Mouse (Mus musculus): Measurements from ENCODE around the gene Mtmr12. TPM values are rescaled to one million over a fixed set of nuclear protein-coding genes. Genes with fewer than 3 reads are reported as not detected.

Mtmr12 gene
- polyA plus RNA-seq, 1 experiment, result 24.7 TPM

- H3K36me3 ChIP-seq (ENCODE audit: control insufficient read depth, insufficient read depth, low read length), result no peaks in the 10 kb centered on the region
- no peak for TF ChIP-seq CTCF (IDR thresholded peaks at IDR 0.05; ENCODE audit: extremely low read depth, insufficient read length, insufficient replicate concordance, low read depth, low read length)
- TF ChIP-seq POLR2A (IDR thresholded peaks at IDR 0.05; ENCODE audit: low read depth, low read length), result no peak
- H3K4me3 ChIP-seq (ENCODE audit: low read depth, low read length), result peak overlapping the region; percentile 89
- H3K27me3 ChIP-seq (ENCODE audit: control insufficient read depth, insufficient read depth, low read length), result no peaks in the 10 kb centered on the region
- peaks cover 25% of the 10 kb centered on the region; the same call in 1 of the 2 replicates for H3K4me1 ChIP-seq (ENCODE audit: control insufficient read depth, insufficient read depth, insufficient read length, low read length)
- peak overlapping the region; percentile 90 for H3K27ac ChIP-seq (ENCODE audit: insufficient read depth, low read depth, low read length)
- WGBS, result under 1% methylated on average over 67 of the region's 73 CpGs
Observed at GRCm38 (mm10) chr15:12205160-12205901, 503 bp downstream of the Mtmr12 start.

GRCm38 (mm10) chr15:12205902-12206645 lies 1.2 kb downstream of the Mtmr12 start:
- Histone ChIP-seq H3K4me3 (ENCODE audit: low read depth, low read length) (peak overlapping the region; percentile 89; the same call in 1 of the 2 replicates), H3K4me1 (ENCODE audit: control insufficient read depth, insufficient read depth, insufficient read length, low read length) (peaks cover 25% of the 10 kb centered on the region; the same call in 1 of the 2 replicates), H3K27me3 (ENCODE audit: control insufficient read depth, insufficient read depth, low read length) (no peaks in the 10 kb centered on the region), H3K27ac (ENCODE audit: insufficient read depth, low read depth, low read length) (peak overlapping the region; percentile 90), H3K36me3 (ENCODE audit: control insufficient read depth, insufficient read depth, low read length) (no peaks in the 10 kb centered on the region)
- no peak for TF ChIP-seq POLR2A (IDR thresholded peaks at IDR 0.05; ENCODE audit: low read depth, low read length)
- TF ChIP-seq CTCF (IDR thresholded peaks at IDR 0.05; ENCODE audit: extremely low read depth, insufficient read length, insufficient replicate concordance, low read depth, low read length), result no peak
- WGBS, result 7% methylated on average over 14 of the region's 14 CpGs

- no peak overlapping the region for H3K4me3 ChIP-seq (ENCODE audit: low read depth, low read length)
- H3K27ac ChIP-seq (ENCODE audit: insufficient read depth, low read depth, low read length), result peak overlapping the region; percentile 90
- 33% methylated on average over 7 of the region's 7 CpGs for WGBS
Observed at GRCm38 (mm10) chr15:12206646-12207222, 1.9 kb downstream of the Mtmr12 start.

GRCm38 (mm10) chr15:12207556-12208090 lies 2.8 kb downstream of the Mtmr12 start:
- H3K27me3 ChIP-seq (ENCODE audit: control insufficient read depth, insufficient read depth, low read length), result no peaks in the 10 kb centered on the region
- WGBS, result 21% methylated on average over 6 of the region's 6 CpGs
- H3K36me3 ChIP-seq (ENCODE audit: control insufficient read depth, insufficient read depth, low read length), result 0 out of 2 replicates have a peak, but pooled peaks cover 1% of the 10 kb centered on the region
- H3K4me1 ChIP-seq (ENCODE audit: control insufficient read depth, insufficient read depth, insufficient read length, low read length), result peaks cover 28% of the 10 kb centered on the region
- no peak overlapping the region for H3K4me3 ChIP-seq (ENCODE audit: low read depth, low read length)
- peak overlapping the region; percentile 90 for H3K27ac ChIP-seq (ENCODE audit: insufficient read depth, low read depth, low read length)
- TF ChIP-seq CTCF (IDR thresholded peaks at IDR 0.05; ENCODE audit: extremely low read depth, insufficient read length, insufficient replicate concordance, low read depth, low read length) (no peak), POLR2A (IDR thresholded peaks at IDR 0.05; ENCODE audit: low read depth, low read length) (no peak)

More at GRCm38 (mm10) chr15:12206646-12207222, 1.9 kb downstream of the Mtmr12 start:
- Histone ChIP-seq H3K4me1 (ENCODE audit: control insufficient read depth, insufficient read depth, insufficient read length, low read length) (peaks cover 28% of the 10 kb centered on the region), H3K36me3 (ENCODE audit: control insufficient read depth, insufficient read depth, low read length) (0 out of 2 replicates have a peak, but pooled peaks cover 1% of the 10 kb centered on the region), H3K27me3 (ENCODE audit: control insufficient read depth, insufficient read depth, low read length) (no peaks in the 10 kb centered on the region)
- TF ChIP-seq CTCF (IDR thresholded peaks at IDR 0.05; ENCODE audit: extremely low read depth, insufficient read length, insufficient replicate concordance, low read depth, low read length), result no peak
- no peak for TF ChIP-seq POLR2A (IDR thresholded peaks at IDR 0.05; ENCODE audit: low read depth, low read length)

- H3K4me1 ChIP-seq (ENCODE audit: control insufficient read depth, insufficient read depth, insufficient read length, low read length), result peaks cover 29% of the 10 kb centered on the region
- TF ChIP-seq POLR2A (IDR thresholded peaks at IDR 0.05; ENCODE audit: low read depth, low read length) (no peak), CTCF (IDR thresholded peaks at IDR 0.05; ENCODE audit: extremely low read depth, insufficient read length, insufficient replicate concordance, low read depth, low read length) (no peak)
- 0 out of 2 replicates have a peak, but pooled peaks cover 4% of the 10 kb centered on the region for H3K36me3 ChIP-seq (ENCODE audit: control insufficient read depth, insufficient read depth, low read length)
- WGBS, result 79% methylated on average over 8 of the region's 8 CpGs
- no peak overlapping the region for H3K4me3 ChIP-seq (ENCODE audit: low read depth, low read length)
- no peak overlapping the region for H3K27ac ChIP-seq (ENCODE audit: insufficient read depth, low read depth, low read length)
- H3K27me3 ChIP-seq (ENCODE audit: control insufficient read depth, insufficient read depth, low read length), result no peaks in the 10 kb centered on the region
Observed at GRCm38 (mm10) chr15:12211577-12211976, 6.7 kb downstream of the Mtmr12 start.

GRCm38 (mm10) chr15:12212266-12212665 lies 7.4 kb downstream of the Mtmr12 start:
- no peaks in the 10 kb centered on the region for H3K27me3 ChIP-seq (ENCODE audit: control insufficient read depth, insufficient read depth, low read length)
- no peak for TF ChIP-seq POLR2A (IDR thresholded peaks at IDR 0.05; ENCODE audit: low read depth, low read length)
- no peak for TF ChIP-seq CTCF (IDR thresholded peaks at IDR 0.05; ENCODE audit: extremely low read depth, insufficient read length, insufficient replicate concordance, low read depth, low read length)
- WGBS, result 85% methylated on average over 1 of the region's 1 CpGs
- 0 out of 2 replicates have a peak, but pooled peaks cover 4% of the 10 kb centered on the region for H3K36me3 ChIP-seq (ENCODE audit: control insufficient read depth, insufficient read depth, low read length)
- H3K27ac ChIP-seq (ENCODE audit: insufficient read depth, low read depth, low read length), result no peak overlapping the region
- H3K4me3 ChIP-seq (ENCODE audit: low read depth, low read length), result no peak overlapping the region
- H3K4me1 ChIP-seq (ENCODE audit: control insufficient read depth, insufficient read depth, insufficient read length, low read length), result peaks cover 26% of the 10 kb centered on the region
